Mouse (Mus musculus) CD4-positive helper T cell, adult 2 months (primary cell): Measurements from ENCODE around the gene Hopx.

Source experiments
- DNase-seq: peaks from one replicate; pipeline ENCODE4 v3.0.0-alpha.2; 2012; ENCODE audit warnings: low read depth, missing footprints, low spot score

Gene Hopx

GRCm38 (mm10) chr5:77114817-77115731 is at the start of gene Hopx:
Hopx (minus strand) TSS chr5:77115121.
- DNase-seq, result peak; percentile 18

- DNase-seq, result no peak
Observed at GRCm38 (mm10) chr5:77163597-77163996, 48.7 kb upstream of the Hopx start.

GRCm38 (mm10) chr5:77162566-77162965 is 47.6 kb upstream of the Hopx start:
- no peak for DNase-seq

GRCm38 (mm10) chr5:77157777-77158540 is 43.0 kb upstream of the Hopx start:
- DNase-seq, result no peak

- no peak for DNase-seq
Observed at GRCm38 (mm10) chr5:77156938-77157337, 42.0 kb upstream of the Hopx start.

GRCm38 (mm10) chr5:77155526-77155925 is 40.6 kb upstream of the Hopx start:
- no peak for DNase-seq

GRCm38 (mm10) chr5:77154812-77155211 is 39.9 kb upstream of the Hopx start:
- no peak for DNase-seq

- DNase-seq, result no peak
Observed at GRCm38 (mm10) chr5:77151738-77152137, 36.8 kb upstream of the Hopx start.

- no peak for DNase-seq
Observed at GRCm38 (mm10) chr5:77151075-77151474, 36.2 kb upstream of the Hopx start.

- peak; percentile 22 for DNase-seq
Observed at GRCm38 (mm10) chr5:77148021-77148621, 33.2 kb upstream of the Hopx start.

GRCm38 (mm10) chr5:77146459-77147170 is 31.7 kb upstream of the Hopx start:
- DNase-seq, result no peak

GRCm38 (mm10) chr5:77144647-77145046 is 29.7 kb upstream of the Hopx start:
- peak; percentile 83 for DNase-seq

- DNase-seq, result no peak
Observed at GRCm38 (mm10) chr5:77143076-77143475, 28.2 kb upstream of the Hopx start.

- DNase-seq, result no peak
Observed at GRCm38 (mm10) chr5:77141336-77141735, 26.4 kb upstream of the Hopx start.

GRCm38 (mm10) chr5:77140861-77141260 is 25.9 kb upstream of the Hopx start:
- DNase-seq, result no peak

- DNase-seq, result peak; percentile 79
Observed at GRCm38 (mm10) chr5:77140108-77140507, 25.2 kb upstream of the Hopx start.

GRCm38 (mm10) chr5:77137701-77138265 is 22.9 kb upstream of the Hopx start:
- DNase-seq, result no peak

- no peak for DNase-seq
Observed at GRCm38 (mm10) chr5:77136684-77137224, 21.8 kb upstream of the Hopx start.

- DNase-seq, result no peak
Observed at GRCm38 (mm10) chr5:77134961-77135360, 20.0 kb upstream of the Hopx start.

GRCm38 (mm10) chr5:77134465-77134864 is 19.5 kb upstream of the Hopx start:
- DNase-seq, result peak; percentile 82

- no peak for DNase-seq
Observed at GRCm38 (mm10) chr5:77133960-77134359, 19.0 kb upstream of the Hopx start.
